Mouse (Mus musculus) heart, embryonic 11.5 days (tissue): ENCODE measurements around the gene Prdm1. TPM values are rescaled to one million over a fixed set of nuclear protein-coding genes. Genes with fewer than 3 reads are reported as not detected.

ENCODE experiments used
- ATAC-seq: fragments of 200-750 bp; cut with Nextera tagmentation; replicated peaks from 2 replicates; pipeline ENCODE4 v1.8.0; 2017; ENCODE audit warnings: moderate library complexity; ENCODE audit not compliant: insufficient number of reproducible peaks, low FRiP score, low TSS enrichment
- H3K27ac ChIP-seq: fragments of 300-500 bp; sonication (generic); 2 replicates; pipeline ENCODE4 v1.5.1; 2014; ENCODE audit warnings: mild to moderate bottlenecking, low read depth, low read length
- H3K27me3 ChIP-seq: fragments of 300-500 bp; sonication (generic); 2 replicates; pipeline ENCODE4 v1.6.1; 2014; ENCODE audit warnings: mild to moderate bottlenecking, low read length, mixed read lengths; ENCODE audit not compliant: control insufficient read depth, insufficient read depth
- H3K36me3 ChIP-seq: fragments of 300-500 bp; sonication (generic); 2 replicates; pipeline ENCODE4 v1.6.1; 2014; ENCODE audit warnings: mild to moderate bottlenecking, low read length, moderate library complexity, mixed read lengths; ENCODE audit not compliant: control insufficient read depth, insufficient read depth
- H3K4me1 ChIP-seq: fragments of 300-500 bp; sonication (generic); 2 replicates; pipeline ENCODE4 v1.6.1; 2014; ENCODE audit warnings: low read length; ENCODE audit not compliant: control insufficient read depth, insufficient read depth
- H3K4me2 ChIP-seq: fragments of 300-500 bp; sonication (generic); 2 replicates; pipeline ENCODE4 v1.6.1; 2014; ENCODE audit warnings: mild to moderate bottlenecking, moderate library complexity
- H3K4me3 ChIP-seq: fragments of 300-500 bp; sonication (generic); 2 replicates; pipeline ENCODE4 v1.5.1; 2014; ENCODE audit warnings: low read depth, low read length
- H3K9ac ChIP-seq: fragments of 300-500 bp; sonication (generic); 2 replicates; pipeline ENCODE4 v1.6.1; 2014; ENCODE audit warnings: mild to moderate bottlenecking, low read depth, low read length, moderate library complexity
- H3K9me3 ChIP-seq: fragments of 300-500 bp; sonication (generic); replicated peaks from 2 replicates; pipeline ENCODE4 v1.6.1; 2016; ENCODE audit warnings: low read length; ENCODE audit not compliant: control insufficient read depth
- WGBS: fragments of 180-500 bp; shearing (Covaris S2); extraction: QIAGEN DNeasy Blood & Tissue Kit; methylation state at CpG from one replicate; pipeline ENCODE4 v1.1.7; 2014; ENCODE audit not compliant: insufficient replicate concordance; 5-methylcytosine and 5-hydroxymethylcytosine counted together
- polyA plus RNA-seq: library from polyadenylated mRNA; unstranded; fragments of >200 nt; fragmentation: Nextera tagmentation; extraction: Ambion mirVana; gene quantifications from 2 replicates; pipeline ENCODE4 v1.2.1, GENCODE M21; 2014

Gene Prdm1
- polyA plus RNA-seq, 1 experiment from 2014 or later: 0.36 TPM

- H3K36me3 ChIP-seq: no peaks in the 10 kb centered on the region
- no peak for ATAC-seq
- no peak overlapping the region for H3K9ac ChIP-seq
- no peak overlapping the region for H3K4me3 ChIP-seq
- H3K27ac ChIP-seq: no peak overlapping the region
- H3K4me2 ChIP-seq: no peak overlapping the region
- H3K4me1 ChIP-seq: no peaks in the 10 kb centered on the region
- no peaks in the 10 kb centered on the region for H3K27me3 ChIP-seq
- WGBS: 73% methylated on average over 11 of the region's 11 CpGs
- H3K9me3 ChIP-seq: no peaks in the 10 kb centered on the region
Measured at GRCm38 (mm10) chr10:44388706-44389233, 139.5 kb downstream of the Prdm1 start.
